Mouse (Mus musculus): ENCODE data around the gene Pisd. TPM values are rescaled to one million over a fixed set of nuclear protein-coding genes. Genes with fewer than 3 reads are reported as not detected.
"Not testable (repeated sequence)": the region's sequence is repeated elsewhere in the genome, so short reads cannot be mapped to it uniquely, and the experiment has no call there.

Gene Pisd
- total and polyA plus RNA-seq, 3 experiments, result 45.2 to 57.1 (median 52.1) TPM

GRCm38 (mm10) chr5:32834497-32834896 lies 49.1 kb upstream of the Pisd start:
- H3K9ac ChIP-seq (ENCODE audit: insufficient read depth, low read depth), result no peak overlapping the region
- no peaks in the 10 kb centered on the region for H3K27me3 ChIP-seq (replicated peaks)
- DNase-seq (ENCODE audit: extremely low read depth), result no peak
- no peaks in the 10 kb centered on the region for H3K9me3 ChIP-seq (replicated peaks; ENCODE audit: low read length)
- no peak overlapping the region for H3K4me3 ChIP-seq (replicated peaks in 1 of 3; ENCODE audit: low read depth in 2 of 3, low read length in 2 of 3, poor library complexity in 1 of 3)
- TF ChIP-seq MAFK (IDR thresholded peaks at IDR 0.05; ENCODE audit: insufficient replicate concordance, low read length), result no peak
- TF ChIP-seq JUND (conservative IDR thresholded peaks at IDR 0.05; ENCODE audit: low read depth, low read length), result no peak
- TF ChIP-seq SIN3A (IDR thresholded peaks at IDR 0.05; ENCODE audit: low read length), result no peak
- no peak for TF ChIP-seq JUN (IDR thresholded peaks at IDR 0.05; ENCODE audit: insufficient read depth, low read depth, low read length)
- TF ChIP-seq IRF4 (IDR thresholded peaks at IDR 0.05; ENCODE audit: low read depth, low read length), result no peak
- no peak for TF ChIP-seq POLR2A (IDR thresholded peaks at IDR 0.05; ENCODE audit: low read depth, low read length)
- TF ChIP-seq NELFE (IDR thresholded peaks at IDR 0.05; ENCODE audit: low read depth, low read length), result no peak
- TF ChIP-seq MYC (IDR thresholded peaks at IDR 0.05; ENCODE audit: low read depth, low read length), result no peak
- no peak for TF ChIP-seq TBP (conservative IDR thresholded peaks at IDR 0.05; ENCODE audit: low read depth, low read length)
- no peak for TF ChIP-seq USF1 (IDR thresholded peaks at IDR 0.05; ENCODE audit: low read depth, low read length)
- TF ChIP-seq CHD1 (IDR thresholded peaks at IDR 0.05; ENCODE audit: low read depth, low read length), result no peak
- TF ChIP-seq NRF1 (IDR thresholded peaks at IDR 0.05; ENCODE audit: low read depth, low read length), result no peak
- TF ChIP-seq MXI1 (IDR thresholded peaks at IDR 0.05; ENCODE audit: low read depth, low read length), result no peak
- TF ChIP-seq ELF1 (IDR thresholded peaks at IDR 0.05; ENCODE audit: low read depth, low read length), result no peak
- H3K27ac ChIP-seq (ENCODE audit: insufficient read depth, low read depth), result no peak overlapping the region
- H3K36me3 ChIP-seq (replicated peaks in 1 of 2; ENCODE audit: control insufficient read depth in 1 of 2, insufficient read depth in 1 of 2, low read length in 1 of 2), result peaks cover 74 to 90% of the 10 kb centered on the region in 2 experiments
- dilution Hi-C loops (cut with MboI; ENCODE audit: extremely low pct_ligation_motif_present, extremely low pct_unique_long_range_greater_than_20kb, low sequenced_read_pairs) (no loop called here), in situ Hi-C loops (cut with MboI; ENCODE audit: low pct_ligation_motif_present, low pct_unique_long_range_greater_than_20kb, low sequenced_read_pairs) (no loop called here)
- H3K4me1 ChIP-seq (ENCODE audit: control insufficient read depth in 1 of 2, insufficient read depth in 2 of 2), result no peaks in the 10 kb centered on the region
- no peak overlapping the region for H3K4me2 ChIP-seq (ENCODE audit: insufficient read depth, low read depth, poor library complexity, severe bottlenecking)
- H3K79me2 ChIP-seq (replicated peaks; ENCODE audit: control insufficient read depth, extremely low read depth, insufficient read depth, poor library complexity, severe bottlenecking), result peaks cover 4% of the 10 kb centered on the region; the same call in 1 of the 2 replicates

- no peak overlapping the region for H3K9ac ChIP-seq (ENCODE audit: insufficient read depth, low read depth)
- H3K27ac ChIP-seq (ENCODE audit: insufficient read depth, low read depth), result no peak overlapping the region
- no peak for DNase-seq (ENCODE audit: extremely low read depth)
- no peaks in the 10 kb centered on the region for H3K9me3 ChIP-seq (replicated peaks; ENCODE audit: low read length)
- H3K27me3 ChIP-seq (replicated peaks), result no peaks in the 10 kb centered on the region
- TF ChIP-seq POLR2A (IDR thresholded peaks at IDR 0.05; ENCODE audit: low read depth, low read length) (no peak), JUN (IDR thresholded peaks at IDR 0.05; ENCODE audit: insufficient read depth, low read depth, low read length) (no peak), USF2 (conservative IDR thresholded peaks at IDR 0.05; ENCODE audit: low read depth, low read length) (no peak), MAZ (IDR thresholded peaks at IDR 0.05; ENCODE audit: low read depth, low read length) (no peak), PAX5 (IDR thresholded peaks at IDR 0.05; ENCODE audit: low read length) (no peak)
- no peak overlapping the region for H3K4me3 ChIP-seq (replicated peaks in 1 of 3; ENCODE audit: low read depth in 2 of 3, low read length in 2 of 3, poor library complexity in 1 of 3)
- no peaks in the 10 kb centered on the region for H3K4me1 ChIP-seq (ENCODE audit: control insufficient read depth in 1 of 2, insufficient read depth in 2 of 2)
- H3K36me3 ChIP-seq (replicated peaks in 1 of 2; ENCODE audit: control insufficient read depth in 1 of 2, insufficient read depth in 1 of 2, low read length in 1 of 2), result peaks cover 65 to 87% of the 10 kb centered on the region in 2 experiments
- peaks cover 4% of the 10 kb centered on the region for H3K79me2 ChIP-seq (replicated peaks; ENCODE audit: control insufficient read depth, extremely low read depth, insufficient read depth, poor library complexity, severe bottlenecking)
- dilution Hi-C loops (cut with MboI; ENCODE audit: extremely low pct_ligation_motif_present, extremely low pct_unique_long_range_greater_than_20kb, low sequenced_read_pairs), result no loop called here
- in situ Hi-C loops (cut with MboI; ENCODE audit: low pct_ligation_motif_present, low pct_unique_long_range_greater_than_20kb, low sequenced_read_pairs), result no loop called here
- H3K4me2 ChIP-seq (ENCODE audit: insufficient read depth, low read depth, poor library complexity, severe bottlenecking), result no peak overlapping the region
These were observed 44.6 kb upstream of the Pisd start for GRCm38 (mm10) chr5:32830054-32830453.

DNA sequence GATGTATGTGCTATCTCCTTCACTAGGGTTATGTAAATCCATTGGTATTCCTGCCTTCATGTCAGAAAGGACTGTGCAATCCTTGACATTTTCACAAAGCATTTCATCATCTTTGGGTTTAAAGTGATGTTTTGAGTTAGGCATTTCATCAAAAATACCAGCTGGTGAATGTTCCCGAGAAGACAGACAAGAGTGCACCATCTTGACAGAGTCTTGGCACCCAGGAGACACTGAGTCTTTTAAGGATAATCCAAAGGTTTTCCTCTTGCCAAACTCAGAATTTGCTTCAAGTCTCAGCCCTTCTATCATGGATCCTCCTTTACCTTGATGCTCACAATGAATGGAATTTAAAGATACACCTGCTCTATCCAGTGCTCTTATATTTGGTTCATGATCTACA lies 43.3 kb upstream of the Pisd start:
- H3K4me1 ChIP-seq (ENCODE audit: control insufficient read depth in 1 of 2, insufficient read depth in 2 of 2); H3K79me2 ChIP-seq (replicated peaks; ENCODE audit: control insufficient read depth, extremely low read depth, insufficient read depth, poor library complexity, severe bottlenecking); H3K9ac ChIP-seq (ENCODE audit: insufficient read depth, low read depth); H3K9me3 ChIP-seq (replicated peaks; ENCODE audit: low read length); H3K4me3 ChIP-seq (replicated peaks in 1 of 3; ENCODE audit: low read depth in 2 of 3, low read length in 2 of 3, poor library complexity in 1 of 3); in situ Hi-C loops (cut with MboI; ENCODE audit: low pct_ligation_motif_present, low pct_unique_long_range_greater_than_20kb, low sequenced_read_pairs); H3K27ac ChIP-seq (ENCODE audit: insufficient read depth, low read depth); dilution Hi-C loops (cut with MboI; ENCODE audit: extremely low pct_ligation_motif_present, extremely low pct_unique_long_range_greater_than_20kb, low sequenced_read_pairs); H3K4me2 ChIP-seq (ENCODE audit: insufficient read depth, low read depth, poor library complexity, severe bottlenecking); H3K27me3 ChIP-seq (replicated peaks); DNase-seq (ENCODE audit: extremely low read depth): not testable (repeated sequence)
- H3K36me3 ChIP-seq (replicated peaks in 1 of 2; ENCODE audit: control insufficient read depth in 1 of 2, insufficient read depth in 1 of 2, low read length in 1 of 2), result peaks cover 55 to 76% of the 10 kb centered on the region in 2 experiments
